Mouse (Mus musculus) heart, postnatal 0 days (tissue): ENCODE measurements around the gene Hpse2.

ENCODE experiments used
- CTCF ChIP-seq: IDR thresholded peaks from 2 replicates; pipeline ENCODE4 v1.5.1; 2016; ENCODE audit warnings: antibody characterized with exemption, control low read depth, low read depth
- EP300 ChIP-seq: IDR thresholded peaks from 2 replicates; pipeline ENCODE4 v1.6.1; 2016; ENCODE audit warnings: antibody characterized with exemption, low read depth

- peak; percentile 27 for TF ChIP-seq CTCF
- no peak for TF ChIP-seq EP300
These were observed 611.3 kb downstream of the Hpse2 start for GRCm38 (mm10) chr19:42776813-42777212.
